Mouse (Mus musculus) forebrain, embryonic 10.5 days (tissue): Measurements from ENCODE around the gene Slc47a2. TPM values are rescaled to one million over a fixed set of nuclear protein-coding genes. Genes with fewer than 3 reads are reported as not detected.

Experiments
- DNase-seq: peaks from one replicate; pipeline ENCODE4 v3.0.0-alpha.2; 2017; ENCODE audit warnings: low spot score; ENCODE audit errors: extremely low spot score
- H3K27ac ChIP-seq: fragments of 300-500 bp; sonication (generic); 2 replicates; pipeline ENCODE4 v1.5.1; 2016; ENCODE audit warnings: mild to moderate bottlenecking
- H3K27me3 ChIP-seq: fragments of 300-500 bp; sonication (generic); 2 replicates; pipeline ENCODE4 v1.6.1; 2016; ENCODE audit warnings: mild to moderate bottlenecking; ENCODE audit not compliant: poor library complexity, severe bottlenecking
- H3K36me3 ChIP-seq: fragments of 300-500 bp; sonication (generic); replicated peaks from 2 replicates; pipeline ENCODE4 v1.6.1; 2016; ENCODE audit warnings: mild to moderate bottlenecking, moderate library complexity
- H3K4me1 ChIP-seq: fragments of 300-500 bp; sonication (generic); 2 replicates; pipeline ENCODE4 v1.6.1; 2016
- H3K4me3 ChIP-seq: fragments of 300-500 bp; sonication (generic); 2 replicates; pipeline ENCODE4 v1.5.1; 2016; ENCODE audit warnings: mild to moderate bottlenecking, moderate library complexity
- H3K9me3 ChIP-seq: fragments of 300-500 bp; sonication (generic); 2 replicates; pipeline ENCODE4 v1.6.1; 2016; ENCODE audit warnings: mild to moderate bottlenecking, moderate library complexity
- whole genome bisulfite sequencing: fragments of 180-500 bp; shearing (Covaris S2); methylation state at CpG from one replicate; pipeline ENCODE4 v1.1.7; 2016; 5-methylcytosine and 5-hydroxymethylcytosine counted together
- polyA plus RNA-seq: library from polyadenylated mRNA; unstranded; fragments of >200 nt; fragmentation: Nextera tagmentation; extraction: Ambion mirVana; gene quantifications from 2 replicates; pipeline ENCODE4 v1.2.1, GENCODE M21; 2016

Slc47a2 gene
- polyA plus RNA-seq, 1 experiment from 2014 or later, result not detected

GRCm38 (mm10) chr11:61361515-61362190, 19.0 kb upstream of the Slc47a2 start:
- H3K4me1 ChIP-seq, result no peaks in the 10 kb centered on the region
- H3K4me3 ChIP-seq, result no peak overlapping the region
- no peaks in the 10 kb centered on the region for H3K9me3 ChIP-seq
- H3K27me3 ChIP-seq, result no peaks in the 10 kb centered on the region
- WGBS, result 94% methylated on average over 11 of the region's 11 CpGs
- H3K36me3 ChIP-seq, result no peaks in the 10 kb centered on the region
- no peak for DNase-seq
- H3K27ac ChIP-seq, result no peak overlapping the region

- no peak overlapping the region for H3K4me3 ChIP-seq
- H3K9me3 ChIP-seq, result no peaks in the 10 kb centered on the region
- 0 out of 2 replicates have a peak, but pooled peaks cover 5% of the 10 kb centered on the region for H3K4me1 ChIP-seq
- no peaks in the 10 kb centered on the region for H3K27me3 ChIP-seq
- WGBS, result 91% methylated on average over 9 of the region's 9 CpGs
- no peaks in the 10 kb centered on the region for H3K36me3 ChIP-seq
- DNase-seq, result no peak
- no peak overlapping the region for H3K27ac ChIP-seq
Observed at GRCm38 (mm10) chr11:61356600-61356999, 13.9 kb upstream of the Slc47a2 start.

- no peaks in the 10 kb centered on the region for H3K27me3 ChIP-seq
- no peak overlapping the region for H3K4me3 ChIP-seq
- 81% methylated on average over 6 of the region's 6 CpGs for WGBS
- H3K4me1 ChIP-seq, result 0 out of 2 replicates have a peak, but pooled peaks cover 5% of the 10 kb centered on the region
- H3K27ac ChIP-seq, result no peak overlapping the region
- H3K36me3 ChIP-seq, result no peaks in the 10 kb centered on the region
- no peak for DNase-seq
- H3K9me3 ChIP-seq, result no peaks in the 10 kb centered on the region
Observed at GRCm38 (mm10) chr11:61356111-61356510, 13.5 kb upstream of the Slc47a2 start.

GRCm38 (mm10) chr11:61355351-61355750, 12.7 kb upstream of the Slc47a2 start:
- no peaks in the 10 kb centered on the region for H3K27me3 ChIP-seq
- no peak overlapping the region for H3K27ac ChIP-seq
- no peak overlapping the region for H3K4me3 ChIP-seq
- 88% methylated on average over 5 of the region's 5 CpGs for WGBS
- DNase-seq, result no peak
- H3K9me3 ChIP-seq, result no peaks in the 10 kb centered on the region
- H3K36me3 ChIP-seq, result no peaks in the 10 kb centered on the region
- H3K4me1 ChIP-seq, result 0 out of 2 replicates have a peak, but pooled peaks cover 5% of the 10 kb centered on the region

- WGBS, result 86% methylated on average over 6 of the region's 6 CpGs
- H3K9me3 ChIP-seq, result no peaks in the 10 kb centered on the region
Observed at GRCm38 (mm10) chr11:61354346-61354745, 11.7 kb upstream of the Slc47a2 start.

GRCm38 (mm10) chr11:61353038-61353437, 10.4 kb upstream of the Slc47a2 start:
- H3K36me3 ChIP-seq, result no peaks in the 10 kb centered on the region
- no peak overlapping the region for H3K27ac ChIP-seq
- 68% methylated on average over 2 of the region's 2 CpGs for WGBS
- no peaks in the 10 kb centered on the region for H3K9me3 ChIP-seq
- H3K4me3 ChIP-seq, result no peak overlapping the region
- H3K27me3 ChIP-seq, result peaks cover 6% of the 10 kb centered on the region
- H3K4me1 ChIP-seq, result 0 out of 2 replicates have a peak, but pooled peaks cover 5% of the 10 kb centered on the region
- DNase-seq, result no peak

More at GRCm38 (mm10) chr11:61354346-61354745, 11.7 kb upstream of the Slc47a2 start:
- H3K4me3 ChIP-seq, result no peak overlapping the region
- no peak overlapping the region for H3K27ac ChIP-seq
- no peaks in the 10 kb centered on the region for H3K36me3 ChIP-seq
- DNase-seq, result no peak
- no peaks in the 10 kb centered on the region for H3K27me3 ChIP-seq
- 0 out of 2 replicates have a peak, but pooled peaks cover 5% of the 10 kb centered on the region for H3K4me1 ChIP-seq

GRCm38 (mm10) chr11:61352138-61352651, 9.5 kb upstream of the Slc47a2 start:
- Histone ChIP-seq H3K4me3 (no peak overlapping the region), H3K27ac (0 out of 2 replicates have a peak overlapping the region, but pooled peaks have one; percentile 3), H3K4me1 (0 out of 2 replicates have a peak, but pooled peaks cover 5% of the 10 kb centered on the region), H3K9me3 (no peaks in the 10 kb centered on the region), H3K36me3 (no peaks in the 10 kb centered on the region), H3K27me3 (peaks cover 13% of the 10 kb centered on the region)
- DNase-seq, result no peak
- 59% methylated on average over 9 of the region's 9 CpGs for WGBS

- Histone ChIP-seq H3K27me3 (peaks cover 34% of the 10 kb centered on the region), H3K9me3 (no peaks in the 10 kb centered on the region), H3K36me3 (no peaks in the 10 kb centered on the region), H3K4me1 (0 out of 2 replicates have a peak, but pooled peaks cover 5% of the 10 kb centered on the region), H3K4me3 (no peak overlapping the region), H3K27ac (no peak overlapping the region)
- peak; percentile 38 for DNase-seq
- WGBS, result 14% methylated on average over 8 of the region's 8 CpGs
Observed at GRCm38 (mm10) chr11:61349337-61349736, 6.7 kb upstream of the Slc47a2 start.

- Histone ChIP-seq H3K4me1 (peaks cover 12% of the 10 kb centered on the region), H3K9me3 (no peaks in the 10 kb centered on the region), H3K27me3 (peaks cover 66% of the 10 kb centered on the region), H3K27ac (no peak overlapping the region), H3K4me3 (no peak overlapping the region), H3K36me3 (no peaks in the 10 kb centered on the region)
- no peak for DNase-seq
- WGBS, result 62% methylated on average over 8 of the region's 8 CpGs
Observed at GRCm38 (mm10) chr11:61346133-61346532, 3.5 kb upstream of the Slc47a2 start.

GRCm38 (mm10) chr11:61341971-61342370, 689 bp downstream of the Slc47a2 start:
- WGBS, result 19% methylated on average over 10 of the region's 10 CpGs
- H3K9me3 ChIP-seq, result no peaks in the 10 kb centered on the region
- peaks cover 66% of the 10 kb centered on the region for H3K27me3 ChIP-seq
- peaks cover 12% of the 10 kb centered on the region for H3K4me1 ChIP-seq
- peak overlapping the region; percentile 52 for H3K4me3 ChIP-seq
- no peak overlapping the region for H3K27ac ChIP-seq
- DNase-seq, result no peak
- H3K36me3 ChIP-seq, result no peaks in the 10 kb centered on the region

- 81% methylated on average over 4 of the region's 4 CpGs for WGBS
Observed at GRCm38 (mm10) chr11:61341233-61341632, 1.4 kb downstream of the Slc47a2 start.

GRCm38 (mm10) chr11:61340374-61340773, 2.3 kb downstream of the Slc47a2 start:
- 87% methylated on average over 4 of the region's 4 CpGs for whole genome bisulfite sequencing
- H3K36me3 ChIP-seq, result no peaks in the 10 kb centered on the region
- no peak overlapping the region for H3K4me3 ChIP-seq

More at GRCm38 (mm10) chr11:61341233-61341632, 1.4 kb downstream of the Slc47a2 start:
- no peaks in the 10 kb centered on the region for H3K9me3 ChIP-seq
- H3K27me3 ChIP-seq, result peaks cover 66% of the 10 kb centered on the region
- H3K4me3 ChIP-seq, result no peak overlapping the region
- no peak overlapping the region for H3K27ac ChIP-seq
- no peaks in the 10 kb centered on the region for H3K36me3 ChIP-seq
- H3K4me1 ChIP-seq, result peaks cover 12% of the 10 kb centered on the region
- DNase-seq, result no peak

GRCm38 (mm10) chr11:61337586-61337985, 5.1 kb downstream of the Slc47a2 start:
- no peak for DNase-seq
- peaks cover 29% of the 10 kb centered on the region for H3K27me3 ChIP-seq
- WGBS, result 77% methylated on average over 10 of the region's 10 CpGs
- H3K4me3 ChIP-seq, result no peak overlapping the region
- no peaks in the 10 kb centered on the region; the same call in 1 of the 2 replicates for H3K9me3 ChIP-seq
- H3K36me3 ChIP-seq, result no peaks in the 10 kb centered on the region
- peaks cover 9% of the 10 kb centered on the region for H3K4me1 ChIP-seq
- H3K27ac ChIP-seq, result no peak overlapping the region

More at GRCm38 (mm10) chr11:61340374-61340773, 2.3 kb downstream of the Slc47a2 start:
- Histone ChIP-seq H3K4me1 (peaks cover 12% of the 10 kb centered on the region), H3K27ac (no peak overlapping the region), H3K27me3 (peaks cover 57% of the 10 kb centered on the region), H3K9me3 (no peaks in the 10 kb centered on the region; the same call in 1 of the 2 replicates)
- no peak for DNase-seq
